Mouse (Mus musculus) forebrain, embryonic 13.5 days (tissue): Measurements from ENCODE around the gene Ralb. TPM values are rescaled to one million over a fixed set of nuclear protein-coding genes. Genes with fewer than 3 reads are reported as not detected.
A peak's percentile ranks its signal among the peaks of the same experiment; 100 is the strongest.

Source experiments
- ATAC-seq: fragments of 200-750 bp; cut with Nextera tagmentation; 2 replicates; pipeline ENCODE4 v1.8.0; 2017
- H3K27ac ChIP-seq: fragments of 300-500 bp; sonication (generic); 2 replicates; pipeline ENCODE4 v1.5.1; 2015; ENCODE audit warnings: inconsistent platforms, mild to moderate bottlenecking, moderate library complexity
- H3K27me3 ChIP-seq: fragments of 300-500 bp; sonication (generic); 2 replicates; pipeline ENCODE4 v1.6.1; 2015; ENCODE audit warnings: mild to moderate bottlenecking, inconsistent platforms
- H3K36me3 ChIP-seq: fragments of 300-500 bp; sonication (generic); 2 replicates; pipeline ENCODE4 v1.6.1; 2015; ENCODE audit warnings: mild to moderate bottlenecking, inconsistent platforms; ENCODE audit not compliant: poor library complexity, severe bottlenecking
- H3K4me1 ChIP-seq: fragments of 300-500 bp; sonication (generic); 2 replicates; pipeline ENCODE4 v1.6.1; 2015; ENCODE audit warnings: inconsistent platforms
- H3K4me2 ChIP-seq: fragments of 300-500 bp; sonication (generic); 2 replicates; pipeline ENCODE4 v1.6.1; 2015; ENCODE audit warnings: inconsistent platforms, mild to moderate bottlenecking, moderate library complexity
- H3K4me3 ChIP-seq: fragments of 300-500 bp; sonication (generic); 2 replicates; pipeline ENCODE4 v1.5.1; 2015; ENCODE audit warnings: mild to moderate bottlenecking, inconsistent platforms
- H3K9ac ChIP-seq: fragments of 300-500 bp; sonication (generic); 2 replicates; pipeline ENCODE4 v1.6.1; 2015; ENCODE audit warnings: mild to moderate bottlenecking, inconsistent platforms
- H3K9me3 ChIP-seq: fragments of 300-500 bp; sonication (generic); replicated peaks from 2 replicates; pipeline ENCODE4 v1.6.1; 2016; ENCODE audit warnings: inconsistent platforms
- WGBS: fragments of 180-500 bp; shearing (Covaris S2); methylation state at CpG from one replicate; pipeline ENCODE4 v1.1.7; 2015; 5-methylcytosine and 5-hydroxymethylcytosine counted together
- polyA plus RNA-seq: library from polyadenylated mRNA; unstranded; fragments of >200 nt; fragmentation: Nextera tagmentation; extraction: Ambion mirVana; gene quantifications from 2 replicates; pipeline ENCODE4 v1.2.1, GENCODE M21; 2015

The Ralb gene
- polyA plus RNA-seq, 1 experiment from 2014 or later = 51.0 TPM

DNA sequence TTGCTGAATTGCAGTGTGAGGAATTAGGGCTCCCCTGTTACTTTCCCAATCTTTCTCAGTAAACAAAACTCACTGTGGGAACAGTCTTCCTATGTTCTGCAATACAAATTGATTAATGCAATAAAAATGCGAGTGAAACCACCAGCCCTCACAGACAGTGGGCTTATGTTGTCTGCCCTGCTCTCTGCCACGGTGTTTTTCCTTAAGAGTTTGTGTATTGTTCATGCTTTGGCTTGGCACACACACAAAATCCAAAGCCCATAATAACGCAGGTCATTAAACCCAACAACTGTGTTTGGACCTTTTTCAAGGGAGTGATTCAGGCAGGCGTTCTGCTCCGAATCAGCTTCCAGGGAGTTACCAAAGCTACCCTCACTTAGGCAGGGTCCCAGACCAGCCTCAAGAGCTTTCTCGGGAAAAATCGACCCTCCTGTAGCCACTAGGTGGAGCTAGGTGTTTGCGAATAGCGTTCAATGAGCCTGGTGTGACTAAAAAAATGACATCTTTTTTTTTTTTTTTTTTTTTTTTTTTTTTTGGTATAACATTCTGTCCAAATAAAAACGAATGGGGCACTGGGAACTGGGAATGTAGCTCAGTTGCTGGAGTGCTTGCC, 46.5 kb downstream of the Ralb start:
- Histone ChIP-seq H3K36me3 (no peaks in the 10 kb centered on the region), H3K9me3 (no peaks in the 10 kb centered on the region), H3K4me3 (no peak overlapping the region), H3K9ac (no peak overlapping the region; the same call in 1 of the 2 replicates), H3K27me3 (no peaks in the 10 kb centered on the region), H3K4me2 (no peak overlapping the region), H3K27ac (no peak overlapping the region), H3K4me1 (peaks cover 25% of the 10 kb centered on the region)
- WGBS = 12% methylated on average over 10 of the region's 10 CpGs
- peak; percentile 60 for ATAC-seq

DNA sequence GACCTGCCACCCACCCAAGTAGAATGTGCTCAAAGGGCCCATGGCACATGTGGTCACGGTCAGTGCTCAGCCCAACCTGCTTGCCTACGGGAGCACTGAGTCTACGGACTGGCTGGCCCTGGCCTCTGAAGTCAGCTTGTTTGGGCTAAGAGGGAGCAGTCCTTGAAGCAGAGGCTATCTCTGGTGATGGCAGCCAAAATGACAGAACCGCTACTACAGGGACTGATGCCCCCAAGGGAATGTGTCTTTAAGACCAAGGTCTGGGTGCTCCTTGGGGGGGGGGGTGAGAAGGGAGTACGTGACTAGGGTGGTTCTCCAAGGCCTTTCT, 47.1 kb downstream of the Ralb start:
- Histone ChIP-seq H3K4me1 (peaks cover 25% of the 10 kb centered on the region), H3K4me3 (no peak overlapping the region), H3K4me2 (no peak overlapping the region), H3K36me3 (no peaks in the 10 kb centered on the region), H3K27ac (no peak overlapping the region), H3K9me3 (no peaks in the 10 kb centered on the region), H3K9ac (no peak overlapping the region), H3K27me3 (no peaks in the 10 kb centered on the region)
- ATAC-seq = peak; percentile 25; the same call in 1 of the 2 replicates
- whole genome bisulfite sequencing = 69% methylated on average over 5 of the region's 5 CpGs

GRCm38 (mm10) chr1:119456671-119457527, 47.7 kb downstream of the Ralb start:
- H3K4me3 ChIP-seq = no peak overlapping the region
- H3K27me3 ChIP-seq = no peaks in the 10 kb centered on the region
- peak overlapping the region; percentile 32 for H3K4me2 ChIP-seq
- WGBS = 45% methylated on average over 19 of the region's 19 CpGs
- ATAC-seq = no peak
- no peaks in the 10 kb centered on the region for H3K9me3 ChIP-seq
- peaks cover 25% of the 10 kb centered on the region for H3K4me1 ChIP-seq
- H3K9ac ChIP-seq = no peak overlapping the region
- no peak overlapping the region for H3K27ac ChIP-seq
- no peaks in the 10 kb centered on the region for H3K36me3 ChIP-seq

DNA sequence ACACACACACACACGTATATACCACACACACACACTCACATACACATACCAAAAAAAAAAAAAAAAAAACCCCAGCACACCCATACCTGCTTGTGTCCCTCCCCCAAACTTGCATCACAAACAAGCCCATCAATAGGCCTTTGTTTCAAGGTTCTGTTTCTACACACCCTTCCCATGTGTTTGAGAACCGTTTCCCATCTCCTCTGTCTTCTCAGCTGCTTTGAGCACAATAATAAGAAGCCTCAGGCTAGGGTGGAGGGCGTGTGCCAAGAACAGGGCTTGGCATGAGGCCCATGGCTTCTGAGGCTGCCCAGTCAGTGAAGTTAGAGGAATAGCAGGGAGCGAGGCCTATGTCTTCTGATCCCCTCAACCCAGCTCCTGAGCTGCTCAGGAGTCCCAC, 50.9 kb downstream of the Ralb start:
- Histone ChIP-seq H3K27me3 (no peaks in the 10 kb centered on the region), H3K4me2 (no peak overlapping the region), H3K9ac (no peak overlapping the region), H3K36me3 (no peaks in the 10 kb centered on the region), H3K4me1 (peaks cover 31% of the 10 kb centered on the region), H3K4me3 (no peak overlapping the region), H3K9me3 (no peaks in the 10 kb centered on the region), H3K27ac (no peak overlapping the region)
- no peak; the same call in 1 of the 2 replicates for ATAC-seq
- 48% methylated on average over 4 of the region's 4 CpGs for WGBS

- H3K9ac ChIP-seq = no peak overlapping the region
- H3K27ac ChIP-seq = no peak overlapping the region
- no peaks in the 10 kb centered on the region for H3K9me3 ChIP-seq
- no peak overlapping the region for H3K4me2 ChIP-seq
- H3K4me1 ChIP-seq = peaks cover 17% of the 10 kb centered on the region
- WGBS = 55% methylated on average over 10 of the region's 10 CpGs
- no peak overlapping the region for H3K4me3 ChIP-seq
- no peaks in the 10 kb centered on the region for H3K27me3 ChIP-seq
- H3K36me3 ChIP-seq = no peaks in the 10 kb centered on the region
- ATAC-seq = no peak
Observed at GRCm38 (mm10) chr1:119451417-119451816, 53.2 kb downstream of the Ralb start.

GRCm38 (mm10) chr1:119450651-119451345, 53.8 kb downstream of the Ralb start:
- Histone ChIP-seq H3K27me3 (no peaks in the 10 kb centered on the region), H3K36me3 (no peaks in the 10 kb centered on the region), H3K4me3 (no peak overlapping the region), H3K4me1 (peaks cover 13% of the 10 kb centered on the region), H3K27ac (no peak overlapping the region), H3K9ac (no peak overlapping the region), H3K9me3 (no peaks in the 10 kb centered on the region), H3K4me2 (no peak overlapping the region)
- no peak for ATAC-seq
- 84% methylated on average over 10 of the region's 10 CpGs for WGBS

DNA sequence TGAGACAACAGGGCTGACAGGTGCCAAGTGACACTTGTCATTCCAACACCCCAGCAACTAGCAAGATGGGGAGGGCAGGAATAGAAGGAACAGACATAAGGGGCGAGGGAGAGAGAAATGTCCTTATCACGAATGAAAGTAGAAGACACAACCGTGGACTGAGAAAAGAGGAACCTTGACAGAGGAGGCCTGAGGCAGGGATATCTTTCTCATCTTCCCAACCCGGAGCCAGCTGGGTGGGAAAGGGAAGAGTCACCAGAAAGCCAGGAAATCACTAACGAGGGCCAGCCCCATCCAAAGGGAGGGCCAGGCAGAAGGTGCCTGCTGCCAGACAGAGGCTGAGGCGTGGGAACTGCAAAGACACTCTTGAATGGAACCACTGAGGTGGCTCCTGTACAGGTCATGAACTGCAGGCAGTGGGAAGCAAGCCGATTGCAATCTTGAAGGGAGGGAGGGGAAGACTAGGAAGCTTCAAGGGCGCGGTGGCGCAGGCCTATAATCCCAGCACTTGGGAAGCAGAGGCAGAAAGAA, 57.8 kb downstream of the Ralb start:
- no peak overlapping the region for H3K4me2 ChIP-seq
- H3K27me3 ChIP-seq = no peaks in the 10 kb centered on the region
- 67% methylated on average over 10 of the region's 10 CpGs for WGBS
- peaks cover 6% of the 10 kb centered on the region; the same call in 1 of the 2 replicates for H3K4me1 ChIP-seq
- no peak overlapping the region for H3K4me3 ChIP-seq
- ATAC-seq = no peak
- H3K9ac ChIP-seq = no peak overlapping the region
- H3K36me3 ChIP-seq = no peaks in the 10 kb centered on the region
- no peaks in the 10 kb centered on the region for H3K9me3 ChIP-seq
- no peak overlapping the region for H3K27ac ChIP-seq

DNA sequence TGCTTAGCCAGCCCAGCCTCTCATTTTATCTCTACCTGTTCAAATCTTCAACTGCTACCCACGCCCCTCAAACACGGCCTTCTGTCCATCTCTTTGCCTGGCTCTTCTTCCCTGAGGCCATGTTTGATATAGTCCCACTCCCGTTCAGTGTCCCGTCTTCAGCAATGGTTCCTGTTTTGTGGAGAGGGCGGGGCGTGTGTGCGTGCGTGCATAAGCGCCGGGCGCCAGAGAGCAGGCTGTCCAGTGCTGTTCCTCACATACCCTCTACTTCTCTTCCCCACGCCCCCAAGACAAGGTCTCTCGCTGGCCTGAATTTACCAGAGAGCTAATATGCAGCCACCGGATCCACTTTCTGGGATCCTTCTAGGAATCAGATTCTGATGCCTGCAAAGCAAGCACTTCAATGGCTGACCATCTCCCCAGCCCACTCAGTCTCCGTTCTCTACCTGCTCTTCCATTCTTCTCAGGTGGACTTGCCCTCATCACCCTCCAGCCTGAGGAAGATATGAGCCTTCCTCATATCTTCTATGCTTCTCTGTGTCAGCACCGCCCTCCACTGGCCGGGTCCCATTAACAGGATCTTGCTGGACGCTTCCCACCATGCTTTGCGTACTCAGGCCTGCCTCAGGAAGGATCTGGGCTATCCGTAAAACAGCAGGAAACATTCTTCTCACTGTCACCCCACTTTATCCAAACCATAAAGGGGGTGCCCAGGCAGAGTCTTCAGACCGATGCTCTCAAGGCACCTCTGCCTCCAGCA, 60.8 kb downstream of the Ralb start:
- no peak for ATAC-seq
- Histone ChIP-seq H3K9ac (no peak overlapping the region), H3K9me3 (no peaks in the 10 kb centered on the region), H3K4me1 (no peaks in the 10 kb centered on the region), H3K4me3 (no peak overlapping the region), H3K4me2 (no peak overlapping the region), H3K27ac (no peak overlapping the region), H3K36me3 (no peaks in the 10 kb centered on the region), H3K27me3 (no peaks in the 10 kb centered on the region)
- WGBS = 89% methylated on average over 21 of the region's 21 CpGs

DNA sequence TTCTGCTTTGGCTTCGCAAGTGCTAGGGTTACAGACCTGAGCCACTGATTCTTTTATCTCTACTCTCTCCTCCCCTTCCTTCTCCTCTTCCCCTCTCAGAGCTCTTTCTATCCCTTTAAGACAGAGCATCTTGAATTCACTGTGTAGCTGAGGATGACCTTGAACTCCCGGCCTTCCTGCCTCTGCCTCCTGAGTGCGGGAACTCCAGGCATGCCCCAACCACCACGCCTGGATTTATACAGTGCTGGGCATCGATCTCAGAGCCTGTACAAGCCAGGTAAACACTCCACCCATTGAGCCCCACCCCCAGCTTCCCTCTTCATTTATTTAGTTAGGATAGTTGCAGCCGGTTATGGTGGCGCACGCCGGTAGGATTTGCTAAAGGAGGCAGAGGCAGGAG, 61.7 kb downstream of the Ralb start:
- WGBS = 93% methylated on average over 9 of the region's 9 CpGs
- H3K27ac ChIP-seq = no peak overlapping the region
- no peaks in the 10 kb centered on the region for H3K36me3 ChIP-seq
- no peaks in the 10 kb centered on the region for H3K27me3 ChIP-seq
- H3K4me2 ChIP-seq = no peak overlapping the region
- no peaks in the 10 kb centered on the region for H3K4me1 ChIP-seq
- no peak for ATAC-seq
- no peak overlapping the region for H3K4me3 ChIP-seq
- no peak overlapping the region for H3K9ac ChIP-seq
- no peaks in the 10 kb centered on the region for H3K9me3 ChIP-seq

GRCm38 (mm10) chr1:119438105-119438637, 66.4 kb downstream of the Ralb start:
- no peaks in the 10 kb centered on the region; the same call in 1 of the 2 replicates for H3K4me1 ChIP-seq
- no peak for ATAC-seq
- WGBS = 95% methylated on average over 9 of the region's 9 CpGs
- no peak overlapping the region for H3K4me3 ChIP-seq
- H3K27ac ChIP-seq = no peak overlapping the region
- H3K4me2 ChIP-seq = no peak overlapping the region
- no peaks in the 10 kb centered on the region for H3K27me3 ChIP-seq
- H3K36me3 ChIP-seq = no peaks in the 10 kb centered on the region
- no peaks in the 10 kb centered on the region for H3K9me3 ChIP-seq
- H3K9ac ChIP-seq = no peak overlapping the region

GRCm38 (mm10) chr1:119437401-119437800, 67.2 kb downstream of the Ralb start:
- Histone ChIP-seq H3K9me3 (no peaks in the 10 kb centered on the region), H3K4me3 (no peak overlapping the region), H3K9ac (no peak overlapping the region), H3K36me3 (no peaks in the 10 kb centered on the region), H3K4me2 (no peak overlapping the region), H3K4me1 (no peaks in the 10 kb centered on the region; the same call in 1 of the 2 replicates), H3K27ac (no peak overlapping the region), H3K27me3 (no peaks in the 10 kb centered on the region)
- no peak for ATAC-seq
- WGBS = 53% methylated on average over 6 of the region's 6 CpGs
